Mouse (Mus musculus): ENCODE data around the gene Hsp90ab1. TPM values are rescaled to one million over a fixed set of nuclear protein-coding genes. Genes with fewer than 3 reads are reported as not detected.

Gene Hsp90ab1
- polyA plus RNA-seq, 1 experiment from 2014 or later, result 577 TPM

GRCm38 (mm10) chr17:45555452-45556106 is 17.5 kb downstream of the Hsp90ab1 start, which contains the start of gene Nfkbie:
Gene Nfkbie (plus strand): TSS chr17:45555703.
- Histone ChIP-seq H3K4me1 (replicated peaks) (peaks cover 37% of the 10 kb centered on the region), H3K4me2 (peak within 1 kb of the TSS; percentile 91), H3K9ac (peak within 1 kb of the TSS; percentile 47), H3K27ac (replicated peaks) (no peak within 1 kb of the TSS), H3K36me3 (replicated peaks) (no peaks in the 10 kb centered on the region), H3K9me3 (replicated peaks) (no peaks in the 10 kb centered on the region), H3K27me3 (peaks cover 73% of the 10 kb centered on the region), H3K4me3 (replicated peaks) (peak within 1 kb of the TSS; percentile 62)
- ATAC-seq (ENCODE audit: insufficient read depth), result peak; percentile 64
- under 1% methylated on average over 45 of the region's 45 CpGs for WGBS (ENCODE audit: insufficient replicate concordance)

GRCm38 (mm10) chr17:45554420-45554819 is 18.7 kb downstream of the Hsp90ab1 start:
- Histone ChIP-seq H3K4me3 (replicated peaks) (no peak overlapping the region), H3K9me3 (replicated peaks) (no peaks in the 10 kb centered on the region), H3K4me1 (replicated peaks) (peaks cover 40% of the 10 kb centered on the region), H3K36me3 (replicated peaks) (no peaks in the 10 kb centered on the region), H3K27me3 (peaks cover 85% of the 10 kb centered on the region), H3K9ac (no peak overlapping the region), H3K4me2 (0 out of 2 replicates have a peak overlapping the region, but pooled peaks have one; percentile 91), H3K27ac (replicated peaks) (no peak overlapping the region)
- WGBS (ENCODE audit: insufficient replicate concordance), result 16% methylated on average over 1 of the region's 1 CpGs
- ATAC-seq (ENCODE audit: insufficient read depth), result no peak

- no peaks in the 10 kb centered on the region for H3K9me3 ChIP-seq (replicated peaks)
- WGBS (ENCODE audit: insufficient replicate concordance), result 75% methylated on average over 3 of the region's 3 CpGs
- no peak for ATAC-seq (ENCODE audit: insufficient read depth)
- H3K27me3 ChIP-seq, result peaks cover 91% of the 10 kb centered on the region
- H3K27ac ChIP-seq (replicated peaks), result no peak overlapping the region
- H3K4me3 ChIP-seq (replicated peaks), result no peak overlapping the region
- H3K4me1 ChIP-seq (replicated peaks), result peaks cover 43% of the 10 kb centered on the region
- H3K36me3 ChIP-seq (replicated peaks), result no peaks in the 10 kb centered on the region
- H3K9ac ChIP-seq, result no peak overlapping the region
- no peak overlapping the region for H3K4me2 ChIP-seq
Measured at GRCm38 (mm10) chr17:45553065-45553464, 20.0 kb downstream of the Hsp90ab1 start.

- WGBS (ENCODE audit: insufficient replicate concordance), result 5% methylated on average over 8 of the region's 8 CpGs
- ATAC-seq (ENCODE audit: insufficient read depth), result no peak
- peaks cover 91% of the 10 kb centered on the region for H3K27me3 ChIP-seq
Measured at GRCm38 (mm10) chr17:45551816-45552451, 21.1 kb downstream of the Hsp90ab1 start.

GRCm38 (mm10) chr17:45551249-45551796 is 21.7 kb downstream of the Hsp90ab1 start:
- peaks cover 91% of the 10 kb centered on the region for H3K27me3 ChIP-seq
- ATAC-seq (ENCODE audit: insufficient read depth), result no peak
- H3K4me1 ChIP-seq (replicated peaks), result peaks cover 28% of the 10 kb centered on the region
- H3K4me3 ChIP-seq (replicated peaks), result no peak overlapping the region
- no peak overlapping the region for H3K4me2 ChIP-seq
- no peak overlapping the region for H3K27ac ChIP-seq (replicated peaks)
- H3K9ac ChIP-seq, result no peak overlapping the region
- WGBS (ENCODE audit: insufficient replicate concordance), result 55% methylated on average over 7 of the region's 7 CpGs
- H3K9me3 ChIP-seq (replicated peaks), result no peaks in the 10 kb centered on the region
- H3K36me3 ChIP-seq (replicated peaks), result no peaks in the 10 kb centered on the region

More at GRCm38 (mm10) chr17:45551816-45552451, 21.1 kb downstream of the Hsp90ab1 start:
- H3K36me3 ChIP-seq (replicated peaks), result no peaks in the 10 kb centered on the region
- H3K9ac ChIP-seq, result no peak overlapping the region
- no peak overlapping the region for H3K4me2 ChIP-seq
- peaks cover 33% of the 10 kb centered on the region for H3K4me1 ChIP-seq (replicated peaks)
- H3K4me3 ChIP-seq (replicated peaks), result no peak overlapping the region
- no peak overlapping the region for H3K27ac ChIP-seq (replicated peaks)
- H3K9me3 ChIP-seq (replicated peaks), result no peaks in the 10 kb centered on the region

- Histone ChIP-seq H3K27me3 (peaks cover 91% of the 10 kb centered on the region), H3K4me2 (no peak overlapping the region), H3K4me1 (replicated peaks) (peaks cover 17% of the 10 kb centered on the region), H3K9ac (no peak overlapping the region), H3K9me3 (replicated peaks) (no peaks in the 10 kb centered on the region), H3K36me3 (replicated peaks) (no peaks in the 10 kb centered on the region), H3K4me3 (replicated peaks) (no peak overlapping the region), H3K27ac (replicated peaks) (no peak overlapping the region)
- ATAC-seq (ENCODE audit: insufficient read depth), result no peak
- 30% methylated on average over 5 of the region's 5 CpGs for WGBS (ENCODE audit: insufficient replicate concordance)
Measured at GRCm38 (mm10) chr17:45550253-45550652, 22.8 kb downstream of the Hsp90ab1 start.

GRCm38 (mm10) chr17:45549617-45550181 is 23.4 kb downstream of the Hsp90ab1 start, which contains the start of gene Tmem151b:
Gene Tmem151b (minus strand): TSS chr17:45549677.
- Histone ChIP-seq H3K4me1 (replicated peaks) (peaks cover 12% of the 10 kb centered on the region), H3K9ac (no peak within 1 kb of the TSS), H3K9me3 (replicated peaks) (no peaks in the 10 kb centered on the region), H3K4me2 (peak within 1 kb of the TSS; percentile 71), H3K36me3 (replicated peaks) (no peaks in the 10 kb centered on the region), H3K27ac (replicated peaks) (no peak within 1 kb of the TSS), H3K4me3 (replicated peaks) (peak within 1 kb of the TSS; percentile 47), H3K27me3 (peaks cover 92% of the 10 kb centered on the region)
- ATAC-seq (ENCODE audit: insufficient read depth), result no peak
- under 1% methylated on average over 24 of the region's 29 CpGs for WGBS (ENCODE audit: insufficient replicate concordance)

GRCm38 (mm10) chr17:45548541-45549512 is 24.2 kb downstream of the Hsp90ab1 start:
- WGBS (ENCODE audit: insufficient replicate concordance), result 3% methylated on average over 67 of the region's 68 CpGs
- H3K9me3 ChIP-seq (replicated peaks), result no peaks in the 10 kb centered on the region
- peak overlapping the region; percentile 71 for H3K4me2 ChIP-seq
- ATAC-seq (ENCODE audit: insufficient read depth), result no peak
- peaks cover 93% of the 10 kb centered on the region for H3K27me3 ChIP-seq
- H3K9ac ChIP-seq, result no peak overlapping the region
- peaks cover 12% of the 10 kb centered on the region for H3K4me1 ChIP-seq (replicated peaks)
- H3K36me3 ChIP-seq (replicated peaks), result no peaks in the 10 kb centered on the region
- H3K4me3 ChIP-seq (replicated peaks), result peak overlapping the region; percentile 47
- H3K27ac ChIP-seq (replicated peaks), result no peak overlapping the region

GRCm38 (mm10) chr17:45547461-45548190 is 25.4 kb downstream of the Hsp90ab1 start:
- no peak overlapping the region for H3K27ac ChIP-seq (replicated peaks)
- WGBS (ENCODE audit: insufficient replicate concordance), result 66% methylated on average over 5 of the region's 5 CpGs
- no peak overlapping the region for H3K9ac ChIP-seq
- H3K4me2 ChIP-seq, result no peak overlapping the region
- H3K36me3 ChIP-seq (replicated peaks), result no peaks in the 10 kb centered on the region
- H3K9me3 ChIP-seq (replicated peaks), result no peaks in the 10 kb centered on the region
- no peak overlapping the region for H3K4me3 ChIP-seq (replicated peaks)
- peaks cover 12% of the 10 kb centered on the region for H3K4me1 ChIP-seq (replicated peaks)
- ATAC-seq (ENCODE audit: insufficient read depth), result no peak
- H3K27me3 ChIP-seq, result peaks cover 98% of the 10 kb centered on the region

- no peaks in the 10 kb centered on the region for H3K9me3 ChIP-seq (replicated peaks)
- H3K4me3 ChIP-seq (replicated peaks), result no peak overlapping the region
- H3K27ac ChIP-seq (replicated peaks), result no peak overlapping the region
- no peaks in the 10 kb centered on the region for H3K36me3 ChIP-seq (replicated peaks)
- peaks cover 100% of the 10 kb centered on the region for H3K27me3 ChIP-seq
- no peak for ATAC-seq (ENCODE audit: insufficient read depth)
- 49% methylated on average over 16 of the region's 16 CpGs for WGBS (ENCODE audit: insufficient replicate concordance)
- peaks cover 11% of the 10 kb centered on the region for H3K4me1 ChIP-seq (replicated peaks)
- no peak overlapping the region for H3K4me2 ChIP-seq
- H3K9ac ChIP-seq, result no peak overlapping the region
Measured at GRCm38 (mm10) chr17:45546941-45547340, 26.1 kb downstream of the Hsp90ab1 start.

All from liver, embryonic 15.5 days (tissue).